Mouse (Mus musculus): Measurements from ENCODE around the gene Pax2.

DNA sequence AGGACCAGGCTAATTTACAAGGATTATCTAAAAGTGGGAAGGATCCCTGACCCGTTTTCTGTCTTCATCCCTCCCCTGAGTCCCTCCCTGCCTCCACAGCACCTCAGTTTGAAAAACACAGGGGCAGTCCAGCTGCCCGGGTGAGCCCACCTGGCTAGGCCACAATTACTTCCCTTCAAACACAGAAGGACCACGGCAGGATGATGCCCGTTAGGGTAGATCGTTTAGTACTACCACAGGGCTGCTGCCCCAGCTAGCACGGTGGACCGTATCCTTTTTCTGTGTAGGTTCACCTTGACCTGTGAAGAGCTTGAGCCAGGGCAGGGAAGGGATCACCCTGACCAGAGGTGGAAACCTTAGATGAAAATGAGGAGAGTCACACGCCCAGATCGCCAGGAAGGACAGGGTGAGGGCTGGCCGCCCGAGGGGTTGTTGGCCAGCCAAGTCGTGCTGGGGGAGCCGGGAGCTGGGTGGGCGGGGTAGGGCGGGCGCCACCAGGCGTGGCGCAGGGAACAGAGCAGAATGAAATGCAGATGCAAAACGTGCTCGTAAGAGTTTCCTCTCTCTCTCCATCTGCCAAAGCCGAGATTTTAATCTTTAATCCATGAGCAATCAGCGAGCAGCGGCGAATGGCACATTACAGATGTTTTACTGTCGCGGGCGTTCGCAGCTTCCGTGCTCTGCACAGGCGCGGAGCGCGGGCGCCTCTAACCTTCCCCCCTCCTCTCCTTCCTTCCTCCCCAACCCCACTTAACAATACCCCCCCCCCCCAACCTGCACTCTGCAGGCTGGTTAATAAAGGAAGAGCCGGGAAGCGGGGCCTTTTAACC, 32.0 kb upstream of the Pax2 start:
- TF ChIP-seq EP300 (optimal IDR thresholded peaks at IDR 0.05) = no peak
- TF ChIP-seq CTCF (IDR thresholded peaks at IDR 0.05; ENCODE audit: low read depth) = no peak

Data from stomach, postnatal 0 days (tissue).